Mouse (Mus musculus) cerebellum, adult 8-10 months (tissue): ENCODE data around the gene 4931428L18Rik.

Experiments
- DNase-seq: peaks from one replicate; pipeline ENCODE4 v3.0.0; 2022

4931428L18Rik gene

DNA sequence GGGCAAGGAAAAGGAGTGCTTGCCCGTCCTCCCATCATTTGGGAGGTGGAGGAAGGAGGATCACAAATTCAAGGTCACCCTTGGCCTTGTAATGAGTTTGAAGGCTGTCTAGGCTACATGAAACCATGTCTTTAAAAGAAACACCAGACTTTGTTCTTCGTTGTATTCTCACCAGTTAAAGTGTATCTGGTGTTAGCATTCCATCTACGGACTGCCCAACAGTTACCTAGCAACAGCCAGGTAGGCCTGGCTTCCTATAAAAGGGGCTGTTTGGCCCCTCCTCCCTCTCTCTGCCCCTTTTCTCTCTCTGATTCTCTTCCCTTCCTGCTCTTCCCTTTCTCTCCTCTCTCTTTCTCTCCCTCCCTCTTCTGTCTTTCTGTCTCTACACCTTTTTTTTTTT lies 71.9 kb downstream of the 4931428L18Rik start:
- no peak for DNase-seq

DNA sequence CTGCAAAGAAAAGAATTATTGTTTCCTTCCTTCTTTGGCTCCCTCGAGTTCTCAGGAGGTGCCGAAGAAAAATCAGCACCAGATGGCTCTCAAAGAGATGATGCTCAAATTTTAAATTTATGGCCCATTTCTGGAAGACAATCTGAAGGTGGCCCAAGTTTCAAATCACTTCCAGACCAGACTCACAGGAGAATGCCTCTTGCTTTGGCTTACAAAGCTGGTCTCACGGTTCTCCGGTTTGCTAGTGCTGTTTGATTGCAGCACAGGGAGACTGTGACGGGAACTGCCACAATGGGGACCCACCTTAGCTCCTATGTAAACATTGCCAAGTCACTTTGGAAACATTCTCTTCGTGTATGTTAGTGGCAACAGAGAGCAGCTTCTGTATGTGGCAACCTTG lies 72.8 kb downstream of the 4931428L18Rik start:
- no peak for DNase-seq

DNA sequence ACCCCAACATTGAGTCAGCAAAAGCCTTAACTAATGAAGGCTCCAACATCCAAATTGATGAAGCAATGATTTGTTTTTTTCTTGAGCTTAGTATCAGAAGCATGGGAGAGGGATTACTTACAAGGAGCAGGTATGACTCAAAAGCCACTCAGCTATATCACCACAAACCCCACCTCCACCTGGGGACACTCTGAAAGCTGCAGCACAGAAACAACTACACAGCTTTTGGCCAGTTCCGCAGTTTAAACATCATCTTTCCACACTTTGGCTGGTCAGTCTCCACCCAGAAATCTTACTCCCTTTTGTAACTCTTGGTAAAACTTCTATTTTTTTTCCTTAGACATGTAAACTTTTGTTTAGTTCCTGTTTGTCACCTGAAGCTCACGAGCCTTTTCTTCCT lies 78.9 kb downstream of the 4931428L18Rik start:
- DNase-seq, result no peak

DNA sequence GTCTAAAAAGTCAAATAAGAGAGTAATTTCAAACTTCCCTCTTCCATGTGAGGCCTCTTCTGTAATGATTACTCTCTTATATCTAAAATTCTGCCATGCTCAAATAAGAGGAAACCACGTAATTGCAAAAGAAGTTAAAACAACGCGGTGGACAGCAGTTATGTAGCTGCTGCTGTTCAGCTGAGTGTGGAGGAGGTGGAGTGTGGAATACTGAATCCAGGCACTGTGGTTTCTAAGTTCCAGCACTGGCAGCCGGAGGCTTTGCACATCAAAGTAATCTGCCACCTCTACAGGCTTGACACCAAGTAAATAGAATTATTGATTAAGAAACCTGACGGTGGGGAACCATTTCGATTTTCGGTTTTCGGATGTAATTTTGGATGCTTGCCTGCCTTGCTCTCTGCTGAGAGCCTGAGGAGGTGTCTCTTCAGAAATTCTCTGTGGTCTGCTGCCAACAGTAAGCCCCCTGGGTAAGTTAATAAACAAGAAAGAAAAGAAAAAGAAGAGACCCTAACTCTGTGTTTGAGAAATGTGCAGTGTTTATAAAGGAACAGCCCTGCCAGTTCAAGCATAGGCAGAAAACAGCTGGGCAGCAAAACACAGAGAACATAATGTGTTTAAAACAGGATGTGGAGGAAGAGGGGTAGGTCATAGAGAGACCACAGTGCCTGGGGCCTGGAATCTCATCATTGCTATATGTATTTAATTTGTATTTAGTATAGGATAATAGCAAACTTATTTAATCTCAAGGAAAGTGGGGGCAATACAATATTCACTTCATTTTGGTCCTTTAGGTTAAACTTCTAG lies 80.0 kb downstream of the 4931428L18Rik start:
- DNase-seq, result no peak

DNA sequence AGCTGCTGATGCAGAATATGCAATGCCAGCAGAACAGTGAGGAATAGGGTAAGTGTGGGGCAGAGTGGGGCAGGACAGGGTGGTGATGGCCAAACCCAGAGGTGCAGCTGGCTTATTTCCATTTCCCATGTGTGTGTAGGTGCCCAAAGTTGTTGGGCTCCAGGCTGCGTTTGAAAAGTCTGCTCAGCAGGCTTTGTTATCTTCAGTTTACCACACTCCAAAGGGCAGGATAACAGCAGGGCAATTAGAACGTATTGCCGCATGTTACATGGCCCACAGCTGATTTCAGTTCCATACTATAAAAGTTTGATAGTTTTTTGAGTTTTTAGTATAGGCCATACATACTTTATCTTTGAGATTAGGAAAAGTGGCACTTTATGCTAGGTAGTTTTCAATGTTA lies 84.1 kb downstream of the 4931428L18Rik start:
- DNase-seq, result no peak

DNA sequence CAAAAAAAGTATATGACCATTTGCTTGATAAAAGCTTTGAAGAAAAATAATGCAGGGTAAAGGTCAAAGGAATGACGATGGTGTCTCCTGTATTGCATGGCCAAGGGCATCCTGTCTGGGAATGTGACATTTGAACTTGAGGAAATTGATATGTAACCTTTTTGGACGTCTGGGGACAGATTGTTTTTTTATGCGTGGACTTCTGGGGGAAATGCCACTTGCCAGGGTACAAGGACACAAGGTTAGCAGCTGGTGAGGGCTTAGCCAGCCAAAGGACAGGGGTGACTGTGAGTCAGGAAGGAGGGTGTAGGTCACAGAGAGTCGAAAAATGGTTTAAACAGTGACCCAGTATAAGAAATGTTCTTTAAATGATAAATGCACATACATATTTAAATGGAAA lies 109.0 kb downstream of the 4931428L18Rik start:
- no peak for DNase-seq

DNA sequence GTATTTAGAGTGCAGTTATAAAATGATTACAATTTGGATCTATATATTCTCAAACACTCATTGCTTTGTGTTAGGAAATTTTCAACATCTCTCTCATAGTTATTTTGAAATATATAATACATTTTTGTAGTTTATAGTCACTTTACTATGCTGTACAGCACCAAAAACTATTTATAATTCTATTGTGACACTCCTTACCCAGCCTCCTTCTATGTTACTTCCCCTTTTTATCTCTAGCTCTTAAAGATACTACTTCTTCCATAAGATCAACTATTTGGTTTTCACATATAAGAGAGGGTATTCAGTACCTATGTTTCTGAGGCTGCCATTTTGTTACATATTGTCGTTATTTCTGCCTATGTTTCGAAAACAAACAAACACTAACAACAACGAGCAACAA lies 114.5 kb downstream of the 4931428L18Rik start:
- DNase-seq, result no peak

DNA sequence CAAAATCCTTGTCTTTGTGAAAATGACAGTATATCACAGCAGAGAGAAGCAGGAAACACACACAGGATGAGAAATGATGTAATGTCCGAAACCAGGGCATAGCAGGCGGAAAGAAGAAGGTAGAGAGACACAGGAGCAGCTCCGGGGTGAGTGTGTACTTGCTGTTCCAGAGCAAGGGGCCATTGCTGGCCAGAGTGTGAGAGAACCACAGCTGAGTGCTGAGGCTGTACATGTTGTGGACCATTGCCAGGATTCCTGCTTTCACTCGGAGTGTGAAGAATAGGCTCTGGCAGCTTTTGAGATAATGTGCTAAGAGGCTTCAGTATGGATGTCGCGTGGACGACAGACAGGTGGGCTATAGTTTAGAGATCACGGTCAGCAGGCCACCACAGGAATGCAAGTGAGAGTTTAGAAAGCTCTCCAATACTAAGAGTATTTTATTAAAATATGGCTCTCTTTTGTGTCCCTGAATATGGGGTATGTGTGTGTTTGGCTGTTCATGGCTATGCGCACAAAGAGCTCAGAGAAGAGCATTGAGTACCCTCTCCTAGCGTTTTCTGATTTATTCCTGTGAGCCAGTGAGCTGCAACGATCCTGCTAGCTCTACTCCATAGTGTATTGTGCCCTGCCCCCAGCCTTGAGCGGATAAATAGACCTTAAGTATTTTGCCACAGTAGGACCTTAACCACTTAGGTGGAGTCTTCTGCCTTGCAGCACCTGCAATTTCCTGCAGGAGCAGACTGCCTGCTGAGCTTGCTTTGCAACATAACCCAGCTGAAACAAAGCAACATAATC lies 119.4 kb downstream of the 4931428L18Rik start:
- peak; percentile 2 for DNase-seq

DNA sequence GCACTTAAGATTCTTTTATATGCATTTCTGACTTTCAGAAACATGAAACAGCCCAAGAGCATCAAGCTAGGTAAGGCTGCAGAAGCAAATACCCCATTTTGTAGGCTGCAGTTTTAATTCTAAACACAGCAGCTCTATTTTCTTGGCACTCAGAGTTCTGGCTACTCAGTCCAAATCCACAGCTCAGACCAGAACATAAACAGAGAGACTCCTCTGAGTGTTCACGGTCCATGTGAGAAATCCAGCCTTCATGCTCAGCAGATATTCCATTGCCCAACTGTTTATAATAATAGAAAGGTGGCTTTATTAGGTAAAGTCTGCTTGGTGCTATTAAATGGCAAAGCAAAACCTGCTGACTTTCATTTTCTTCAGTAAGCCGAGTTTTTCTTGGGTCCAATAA lies 120.2 kb downstream of the 4931428L18Rik start:
- DNase-seq, result no peak

DNA sequence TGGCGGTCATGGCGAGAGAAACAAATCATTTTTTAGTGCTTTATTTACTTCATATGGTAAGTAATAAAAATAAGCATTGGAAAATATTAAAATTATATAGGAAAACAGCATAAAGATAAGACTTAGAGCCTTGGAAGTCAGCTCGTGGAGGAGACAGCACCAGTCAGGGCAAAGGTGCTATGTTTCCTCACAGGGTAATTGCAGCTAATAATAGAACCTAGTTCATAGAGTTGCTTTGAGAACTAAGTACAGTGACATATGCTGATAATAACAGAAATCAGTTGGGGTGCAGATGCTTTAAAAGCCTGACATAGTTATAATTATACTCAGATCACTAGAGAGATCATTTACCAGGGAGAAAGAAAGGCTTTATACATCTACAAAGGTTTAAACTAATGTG lies 125.3 kb downstream of the 4931428L18Rik start:
- DNase-seq, result no peak

DNA sequence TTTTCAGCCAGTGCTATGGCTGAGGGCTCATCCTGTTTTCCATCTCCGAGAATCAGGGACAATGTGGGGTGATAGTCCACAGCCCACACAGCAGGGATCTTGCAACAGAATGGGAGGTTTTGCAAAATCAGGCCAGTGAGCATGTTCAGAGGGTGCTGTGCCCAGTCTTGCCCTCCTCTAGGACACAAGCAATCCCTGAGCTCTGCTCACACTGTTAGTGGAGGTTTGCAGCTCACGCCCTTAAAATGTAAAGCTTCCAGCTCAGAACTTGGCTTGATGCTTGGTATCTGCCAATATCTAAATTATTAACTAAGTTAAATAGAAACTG lies 126.1 kb downstream of the 4931428L18Rik start:
- DNase-seq, result no peak

DNA sequence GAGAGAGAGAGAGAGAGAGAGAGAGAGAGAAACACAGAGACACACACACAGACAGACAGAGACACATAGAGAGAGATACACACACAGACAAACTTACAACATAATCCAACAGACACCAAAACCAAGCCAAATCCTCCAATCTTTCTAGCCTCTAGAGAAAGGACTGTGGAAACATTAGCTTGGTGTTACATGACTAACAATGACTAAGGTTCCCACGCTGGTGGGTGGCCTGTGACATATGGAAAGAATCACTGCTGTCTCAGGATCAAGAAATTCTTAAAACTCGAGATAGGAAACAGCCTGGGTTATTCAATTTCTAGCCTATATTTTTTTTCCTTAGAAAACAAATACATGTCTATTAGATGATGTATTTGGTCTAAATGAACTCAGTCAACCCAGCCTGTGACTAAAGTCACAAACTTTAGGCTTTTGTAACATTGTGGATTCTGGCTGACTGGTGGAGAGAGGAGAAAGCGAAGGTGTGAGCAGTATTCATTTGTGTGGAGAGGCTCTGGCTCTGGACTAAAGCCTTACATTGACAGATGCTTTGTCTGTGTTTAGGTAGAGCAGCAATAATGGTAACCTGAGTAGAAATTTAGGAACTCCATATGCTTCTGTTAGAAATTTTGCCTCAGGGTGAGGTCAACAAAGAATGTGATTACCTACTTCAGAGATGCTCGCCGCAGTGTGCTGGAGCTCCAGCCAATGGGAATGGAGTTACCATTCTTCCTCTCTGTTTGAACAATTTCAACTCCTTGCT lies 126.6 kb downstream of the 4931428L18Rik start:
- no peak for DNase-seq

DNA sequence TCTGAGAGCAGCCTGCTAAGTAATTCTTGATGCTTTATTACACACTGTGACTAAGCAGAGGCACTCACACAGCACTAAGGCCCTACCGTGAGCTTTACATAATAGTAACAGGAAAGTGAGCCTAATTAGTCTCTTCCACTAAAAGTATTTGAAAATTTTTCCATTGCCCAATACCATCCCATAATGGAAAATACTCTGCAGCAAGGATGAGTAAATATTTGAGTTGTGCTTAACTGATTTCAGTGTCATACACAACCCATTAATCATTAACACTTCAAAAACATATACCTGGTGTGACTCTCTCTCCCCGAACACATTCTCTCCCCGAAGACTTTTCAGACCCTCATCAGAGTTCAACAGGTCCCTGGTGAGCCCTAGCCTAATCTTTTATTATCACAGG lies 127.7 kb downstream of the 4931428L18Rik start:
- DNase-seq, result no peak

DNA sequence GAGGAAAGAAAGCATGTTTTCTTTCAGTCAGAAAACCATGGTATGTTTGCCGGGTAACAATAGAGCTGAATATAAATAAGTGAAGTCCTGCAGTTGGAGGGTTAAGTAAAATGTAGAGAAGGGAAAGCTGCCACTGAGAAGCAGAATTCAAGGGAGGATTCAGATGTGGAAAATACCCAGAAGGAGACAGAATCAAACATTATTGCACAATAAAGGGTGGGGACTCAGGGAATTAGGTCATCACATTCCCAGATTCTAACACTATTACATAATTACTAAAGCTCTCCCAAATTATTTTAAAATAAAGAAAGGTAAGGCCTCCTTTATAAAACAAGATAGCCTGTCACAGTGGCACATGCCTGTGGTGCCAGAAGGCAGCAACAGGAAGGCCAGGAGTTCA lies 128.5 kb downstream of the 4931428L18Rik start:
- no peak for DNase-seq

DNA sequence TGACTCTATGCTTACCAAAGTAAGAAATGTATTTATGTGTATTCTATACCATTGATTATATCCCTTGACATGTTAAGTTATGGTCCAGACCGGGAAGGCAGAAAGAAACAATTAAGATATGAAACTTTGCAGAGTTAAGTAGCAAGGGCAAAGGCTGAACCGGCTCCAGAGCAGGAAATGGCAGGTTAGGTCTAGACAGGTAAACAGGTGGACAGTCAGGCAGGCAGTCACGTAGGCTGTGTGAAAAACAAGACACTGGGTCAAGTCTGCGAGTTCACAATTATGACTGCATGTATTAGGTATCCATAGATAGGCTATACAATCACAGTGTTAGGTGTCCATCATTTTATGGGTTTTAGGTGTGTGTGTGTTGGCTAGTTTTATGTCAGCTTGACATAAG lies 133.8 kb downstream of the 4931428L18Rik start:
- DNase-seq, result no peak

DNA sequence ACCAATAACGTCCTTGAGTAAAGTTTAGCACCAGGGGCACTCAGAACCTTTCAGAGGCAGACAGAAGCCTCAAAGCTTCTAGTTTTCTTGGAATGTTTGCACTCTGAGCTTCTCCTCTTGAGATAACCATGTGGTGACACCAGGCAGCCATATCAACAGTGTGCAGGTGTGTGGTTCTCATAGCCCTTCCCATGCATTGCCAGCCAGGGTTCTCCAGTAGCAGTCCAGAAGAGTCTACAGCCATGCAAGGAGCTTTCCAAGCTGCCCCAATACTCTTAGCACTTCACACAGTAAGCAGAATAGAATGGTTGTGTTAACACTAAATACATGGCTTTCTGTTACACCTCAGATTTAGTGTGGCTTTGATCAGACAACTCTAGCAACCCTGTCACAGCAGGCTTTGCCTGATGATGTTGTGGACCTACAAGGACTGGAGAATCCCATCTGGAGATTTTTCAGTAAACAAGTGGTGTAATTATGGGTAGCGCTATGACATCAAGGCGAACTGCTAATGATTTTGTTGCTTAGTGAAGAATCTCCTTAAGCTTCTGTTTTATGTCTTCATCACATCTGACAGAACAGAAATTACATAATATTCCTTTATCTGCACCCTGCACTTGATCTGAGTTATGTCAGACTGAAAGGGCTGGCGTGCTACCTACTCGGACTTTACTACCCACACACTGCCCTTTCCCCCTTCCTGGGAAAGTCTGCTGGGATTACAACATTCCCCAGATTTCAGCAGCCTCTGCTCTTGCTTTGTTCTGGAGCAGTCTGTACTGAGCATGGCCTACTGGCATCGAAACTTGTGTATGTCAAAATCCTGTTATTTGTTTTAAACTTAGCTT lies 149.7 kb downstream of the 4931428L18Rik start:
- no peak for DNase-seq

DNA sequence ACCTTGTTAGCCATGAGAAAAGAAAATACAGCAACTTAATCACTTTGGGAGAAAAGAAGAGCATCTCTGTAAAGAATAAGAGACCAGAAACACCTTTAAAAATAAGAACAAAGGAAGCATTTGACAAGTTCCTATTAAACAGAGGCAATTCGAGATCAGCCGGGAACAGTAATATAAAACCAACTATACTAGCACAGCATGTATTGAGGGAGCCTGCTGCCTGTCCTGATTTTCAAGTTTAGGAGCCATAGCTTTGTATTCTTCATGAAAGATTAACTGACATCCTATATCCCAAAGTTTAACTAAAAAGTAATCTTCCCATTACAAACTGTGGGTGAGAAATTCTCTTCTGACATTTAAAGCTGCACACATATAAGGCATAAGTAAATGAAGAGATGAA lies 151.3 kb downstream of the 4931428L18Rik start:
- no peak for DNase-seq

DNA sequence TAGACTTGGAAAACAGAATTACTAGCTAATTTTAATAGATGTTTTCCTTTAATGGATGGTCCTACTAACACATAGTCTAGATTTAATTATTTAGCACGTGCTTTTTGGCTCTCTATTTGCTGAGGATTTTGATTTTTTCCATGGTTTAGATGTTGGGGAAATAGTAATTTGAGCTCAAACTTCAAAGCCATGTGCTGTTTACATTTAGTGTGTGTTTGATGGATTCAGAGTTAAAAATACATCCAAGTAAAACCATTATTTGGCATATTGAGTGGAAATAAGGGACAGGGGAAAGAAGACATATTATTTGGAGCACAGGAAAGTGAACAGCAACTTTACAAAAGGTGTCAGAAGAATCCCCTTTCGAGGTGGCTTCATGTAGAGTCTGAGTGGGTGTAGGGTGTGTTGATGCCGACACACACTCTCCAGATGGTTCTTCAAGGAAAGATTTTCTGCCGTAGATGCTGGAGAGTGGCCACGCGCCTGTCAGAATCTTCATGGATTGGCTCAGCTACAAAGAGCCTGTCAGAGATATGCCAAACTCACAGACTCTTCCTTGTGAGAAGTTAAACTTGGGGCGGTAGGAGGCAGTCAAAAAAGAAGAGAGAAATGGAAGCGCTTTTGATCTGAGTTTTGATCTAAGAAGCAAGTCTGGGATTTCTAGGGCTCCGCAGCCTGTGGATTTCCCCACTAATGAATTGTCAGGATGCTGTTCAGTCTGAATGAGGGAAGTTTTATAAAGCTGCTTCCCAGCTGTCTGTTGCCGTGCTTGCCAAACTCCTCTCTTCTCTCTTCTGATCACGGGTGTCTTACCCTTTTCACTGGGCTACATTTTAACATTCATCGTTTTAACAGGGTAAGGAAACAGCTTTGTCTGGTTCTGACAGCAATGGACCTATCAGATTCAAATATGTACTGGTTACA lies 157.4 kb downstream of the 4931428L18Rik start:
- no peak for DNase-seq

DNA sequence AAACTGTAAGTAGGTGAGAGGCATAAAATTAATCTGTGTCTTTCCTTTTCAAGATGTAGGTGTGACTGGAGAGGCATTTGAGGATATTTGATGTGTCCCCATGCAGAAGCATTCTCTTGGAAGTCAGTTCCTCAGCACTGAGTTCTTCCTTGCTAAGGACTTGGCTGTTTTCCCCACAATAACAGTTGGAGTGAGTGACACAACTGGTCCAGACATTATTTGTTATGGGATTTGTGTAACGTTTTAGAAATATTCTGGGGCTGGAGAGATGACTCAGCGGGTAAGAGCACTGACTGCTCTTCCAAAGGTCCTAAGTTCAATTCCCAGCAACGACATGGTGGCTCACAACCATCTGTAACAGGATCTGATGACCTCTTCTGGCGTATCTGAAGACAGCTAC lies 162.7 kb downstream of the 4931428L18Rik start:
- no peak for DNase-seq

DNA sequence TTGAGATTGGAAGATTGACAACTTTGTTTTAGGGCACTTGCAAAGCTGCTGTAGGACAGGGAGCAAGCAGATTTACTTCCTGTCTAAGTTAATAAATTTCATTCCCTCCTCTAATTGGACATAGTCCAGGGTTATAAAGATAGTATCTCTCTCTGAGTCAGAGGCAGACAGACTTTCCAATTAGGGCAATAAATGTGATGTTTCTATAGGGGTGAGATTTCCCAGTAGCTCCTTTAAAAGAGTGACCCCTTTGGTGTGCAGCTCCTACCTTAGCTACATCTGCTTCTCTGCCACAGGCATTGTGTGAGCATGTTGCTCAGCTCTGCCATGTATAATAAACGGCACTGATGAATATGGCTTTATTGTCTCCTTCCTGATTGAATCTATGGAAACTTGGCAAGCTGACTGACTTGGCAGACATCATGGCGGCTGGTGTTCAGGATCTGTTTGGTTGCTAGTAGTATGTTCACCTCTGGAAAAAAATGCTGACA lies 163.6 kb downstream of the 4931428L18Rik start:
- no peak for DNase-seq

DNA sequence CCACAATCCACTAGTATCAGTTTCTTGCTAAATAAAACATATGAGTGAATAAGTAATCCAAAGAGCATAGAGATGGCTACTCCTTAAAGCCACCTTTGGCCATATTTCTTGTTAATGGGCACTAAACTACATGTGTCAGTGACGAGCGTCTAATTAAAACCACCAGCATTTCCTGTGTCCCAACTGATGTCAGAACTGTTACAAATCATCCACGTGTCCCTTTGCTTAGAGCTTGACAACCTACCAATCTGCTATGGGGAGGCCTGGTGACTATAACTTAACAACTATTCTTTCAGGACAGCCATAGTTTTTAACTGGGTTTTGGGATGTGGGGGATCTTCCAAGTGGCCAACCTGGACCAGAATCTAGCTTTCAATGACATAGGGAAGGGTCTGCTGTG lies 164.3 kb downstream of the 4931428L18Rik start:
- DNase-seq, result no peak
